Mouse (Mus musculus): ENCODE measurements around the gene Mme. TPM values are rescaled to one million over a fixed set of nuclear protein-coding genes. Genes with fewer than 3 reads are reported as not detected.

Gene Mme
- 0.44 TPM for total RNA-seq (2023)

DNA sequence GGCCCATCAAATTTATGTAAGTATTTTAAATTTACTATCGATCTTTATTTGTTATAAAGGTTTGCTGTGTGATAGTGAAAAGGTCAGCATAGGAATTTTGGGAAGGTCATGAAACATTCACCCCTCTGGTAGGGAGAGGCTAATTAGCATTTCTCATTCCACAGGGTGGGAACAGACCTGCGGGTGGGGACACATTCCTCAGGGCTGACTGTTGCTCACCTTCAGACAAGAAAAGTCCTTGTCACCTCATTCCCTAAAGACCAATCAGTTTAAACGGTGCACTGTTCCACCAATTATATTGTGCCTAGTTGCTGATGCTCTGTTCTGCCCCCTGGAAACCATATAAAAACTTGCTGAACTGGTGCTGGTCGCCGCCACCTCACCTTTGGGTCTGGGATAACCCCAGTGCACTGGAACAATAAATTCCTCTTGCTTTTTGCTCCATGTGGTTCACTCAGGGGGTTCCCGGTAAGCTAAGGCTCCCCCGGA is at the start of gene Mme:
Mme (plus strand) TSS at position 439 of the 489 bp plus-strand sequence.

Other genes with a start within 250 kb of the Mme start
- gene Gm34302, start 242.3 kb downstream of the Mme start, total RNA-seq (2023) = not detected